Mouse (Mus musculus): ENCODE results near the gene Chrm5.

GRCm38 (mm10) chr2:112437589-112437988 is 43.0 kb downstream of the Chrm5 start:
- TF ChIP-seq CTCF (IDR thresholded peaks at IDR 0.05; ENCODE audit: low read depth, low read length) (no peak), POLR2AphosphoS5 (IDR thresholded peaks at IDR 0.05; ENCODE audit: insufficient replicate concordance, low read depth, low read length) (no peak), TAL1 (conservative IDR thresholded peaks at IDR 0.05; ENCODE audit: low read depth, low read length) (no peak), GATA1 (IDR thresholded peaks at IDR 0.05; ENCODE audit: borderline replicate concordance, low read length) (no peak), GATA2 (IDR thresholded peaks at IDR 0.05; ENCODE audit: borderline replicate concordance, low read depth, low read length) (no peak)

Data from G1E (cell line).